Mouse (Mus musculus) NIH3T3 (cell line): ENCODE results near the gene Mis12.
A peak's percentile ranks its signal among the peaks of the same experiment; 100 is the strongest.

Experiments
- DNase-seq: peaks from one replicate; pipeline ENCODE4 v3.0.0-alpha.2; 2012; ENCODE audit warnings: low read depth

Gene Mis12

DNA sequence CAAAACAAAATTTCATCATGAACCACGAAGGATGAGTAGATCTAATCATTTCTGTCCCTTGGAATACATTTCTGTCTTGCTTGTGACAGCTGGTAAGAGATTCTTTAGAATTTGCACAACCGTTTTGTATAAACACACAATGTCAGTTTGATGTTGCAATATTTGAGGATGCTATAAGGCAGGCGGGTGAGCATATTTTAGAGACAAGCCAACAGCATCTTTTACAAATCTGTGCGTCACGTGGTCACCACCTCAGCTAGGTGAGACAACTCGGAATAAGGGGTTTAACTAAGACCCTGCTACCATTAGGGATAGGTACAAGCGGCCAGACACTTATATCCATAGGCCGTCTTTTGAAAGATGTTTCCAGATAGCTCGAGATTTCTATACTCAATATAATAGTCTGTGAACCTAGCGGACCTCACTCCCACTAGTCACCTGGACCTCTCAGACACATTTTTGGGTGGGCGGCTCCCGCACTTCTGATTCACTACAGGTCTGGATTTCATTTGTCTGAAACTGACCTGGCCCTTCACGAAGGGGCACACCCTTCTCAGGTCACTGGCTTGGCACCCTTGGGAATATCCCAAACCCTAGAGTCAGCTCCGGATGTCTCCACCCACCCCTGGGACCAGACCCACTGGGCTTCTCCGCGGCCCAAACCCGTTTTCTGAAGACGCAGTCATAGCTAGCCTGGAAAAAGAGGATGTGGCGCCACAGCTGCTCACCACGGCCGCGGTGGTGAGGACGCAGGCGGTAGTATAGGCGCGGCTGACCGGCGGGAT is 803 bp upstream of the Mis12 start:
- peak; percentile 8 for DNase-seq

DNA sequence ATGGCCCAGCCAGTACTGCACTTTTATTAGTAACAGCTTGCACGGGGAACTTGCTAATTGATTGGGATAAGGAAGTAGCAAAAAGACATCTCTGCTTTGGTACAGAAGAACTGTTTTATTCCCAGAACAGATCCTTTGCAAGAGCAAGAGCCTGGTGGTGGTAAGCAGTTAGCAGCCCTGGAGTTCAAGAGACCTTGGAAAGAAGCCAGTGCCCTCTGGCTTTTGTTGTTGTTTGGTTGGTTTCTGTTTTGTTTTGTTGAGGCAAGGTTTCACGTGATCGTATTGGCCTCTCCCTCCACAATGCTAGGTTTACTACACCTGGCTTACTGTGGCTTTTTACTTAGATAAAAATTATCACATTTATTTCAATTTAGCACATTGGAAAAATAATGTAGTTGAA is 8.9 kb downstream of the Mis12 start:
- no peak for DNase-seq

DNA sequence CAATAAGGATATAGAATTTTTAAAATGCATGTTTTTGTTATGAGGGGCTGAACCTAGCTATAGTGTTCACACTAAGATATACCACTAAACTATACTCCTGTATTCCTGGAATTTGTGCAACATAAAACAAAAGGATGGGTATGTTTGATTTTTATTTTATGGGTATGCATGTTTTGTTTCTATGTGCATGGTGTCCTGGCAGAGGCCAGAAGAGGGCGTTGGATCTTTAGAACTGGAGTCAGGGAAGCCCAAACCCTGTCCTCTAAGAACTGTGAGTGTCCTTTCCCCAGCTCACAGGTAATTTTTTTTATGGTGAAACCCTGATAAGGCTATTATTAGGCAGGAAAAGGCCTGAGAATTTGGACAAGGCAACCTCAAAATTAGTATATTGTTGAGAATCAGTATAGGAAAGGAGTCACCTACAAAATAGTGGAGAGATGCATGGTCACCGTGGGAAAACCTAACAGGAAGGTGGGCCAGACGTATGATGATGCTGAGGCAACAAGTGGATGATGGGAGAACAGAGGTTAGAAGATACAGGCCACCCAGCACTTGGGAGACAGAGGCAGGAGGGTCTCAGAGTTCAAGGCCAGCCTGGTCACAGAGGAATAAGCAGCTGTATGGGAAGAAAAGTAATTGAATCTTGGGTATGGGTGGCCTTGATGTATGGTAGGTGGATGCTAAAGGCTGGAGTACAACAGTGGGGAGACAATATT is 10.2 kb downstream of the Mis12 start:
- DNase-seq: no peak

DNA sequence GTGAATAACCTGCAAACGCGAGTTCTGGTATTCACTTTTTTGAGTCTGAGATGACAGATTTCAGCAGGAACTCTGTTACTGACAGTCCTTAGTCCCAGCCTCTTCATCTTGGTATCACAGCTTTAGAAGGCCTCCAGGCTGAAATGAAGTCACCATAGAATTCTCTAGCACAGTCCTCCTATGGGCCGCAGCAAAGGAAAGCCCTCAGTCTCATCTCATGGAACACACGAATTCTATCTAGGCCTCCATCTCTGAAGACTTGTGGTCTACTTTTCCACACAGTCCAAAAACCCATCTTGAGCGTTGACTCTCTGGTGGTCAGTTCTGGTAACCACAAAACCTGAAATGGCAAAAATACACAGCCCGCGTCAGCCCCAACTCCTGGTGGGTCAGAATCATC is 12.7 kb downstream of the Mis12 start:
- DNase-seq: no peak

DNA sequence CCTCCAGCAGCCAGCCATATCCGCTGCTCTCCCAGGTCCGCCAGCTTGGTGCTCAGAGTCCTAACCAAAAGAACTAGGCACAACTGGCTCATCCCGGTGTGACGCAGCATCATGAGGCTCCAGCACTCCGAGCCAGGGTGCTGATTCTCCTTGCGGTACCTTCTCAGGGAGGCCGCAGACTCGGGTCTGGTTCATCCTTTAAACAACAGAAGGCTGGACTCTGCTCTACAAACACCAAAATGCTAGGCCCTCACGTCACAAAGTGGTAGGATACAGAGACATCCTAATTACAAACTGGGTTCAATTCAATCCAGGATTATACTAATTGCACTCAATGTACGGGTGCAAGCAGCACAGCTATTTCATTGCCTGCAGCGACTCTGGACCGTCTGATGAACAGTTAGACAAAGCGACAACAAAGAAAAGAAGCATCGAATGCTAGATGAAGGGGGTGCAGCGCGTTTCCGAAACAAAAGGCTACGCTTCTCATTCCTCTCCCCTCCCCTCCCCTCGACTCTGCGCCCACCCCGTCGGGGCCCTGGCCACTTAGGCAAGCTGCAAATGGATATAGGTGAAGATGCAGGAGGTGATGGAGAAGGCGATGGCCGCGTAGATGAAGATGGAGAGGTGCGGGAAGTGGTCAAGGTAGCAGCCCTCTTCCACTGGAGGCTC is 13.2 kb downstream of the Mis12 start:
- no peak for DNase-seq

DNA sequence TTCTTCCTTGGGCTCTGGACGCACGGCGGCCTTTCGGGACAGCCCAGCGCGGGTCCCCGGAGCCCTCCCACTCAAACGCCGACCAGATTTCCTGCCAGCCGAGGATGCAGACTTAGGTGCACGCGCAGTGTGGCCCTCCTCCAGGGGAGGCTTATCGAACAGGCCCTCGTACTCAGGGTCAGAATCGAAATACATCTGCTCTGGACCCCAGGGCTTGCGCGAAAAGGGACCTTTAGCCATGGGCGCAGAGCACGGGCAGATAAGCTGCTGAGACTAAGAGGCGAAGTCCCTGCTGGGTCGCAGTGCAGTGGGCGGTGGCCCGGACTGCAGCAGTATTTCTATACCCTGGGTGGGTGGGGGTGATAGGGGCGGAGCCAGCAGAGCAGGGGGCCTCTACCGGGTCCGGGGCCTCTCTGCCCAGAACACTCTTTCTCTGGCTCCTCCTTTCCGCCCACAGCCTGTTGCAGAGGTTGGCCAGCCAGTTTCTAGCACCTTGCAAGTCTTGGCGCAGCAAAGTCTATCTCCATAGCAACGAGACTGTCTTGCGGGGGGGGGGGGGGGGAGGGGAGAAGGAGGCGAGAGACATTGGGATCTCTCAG is 13.9 kb downstream of the Mis12 start, which contains the start of gene 6330403K07Rik:
TSS of gene 6330403K07Rik (minus strand) at position 351 of the 599 bp plus-strand sequence.
- DNase-seq: no peak

DNA sequence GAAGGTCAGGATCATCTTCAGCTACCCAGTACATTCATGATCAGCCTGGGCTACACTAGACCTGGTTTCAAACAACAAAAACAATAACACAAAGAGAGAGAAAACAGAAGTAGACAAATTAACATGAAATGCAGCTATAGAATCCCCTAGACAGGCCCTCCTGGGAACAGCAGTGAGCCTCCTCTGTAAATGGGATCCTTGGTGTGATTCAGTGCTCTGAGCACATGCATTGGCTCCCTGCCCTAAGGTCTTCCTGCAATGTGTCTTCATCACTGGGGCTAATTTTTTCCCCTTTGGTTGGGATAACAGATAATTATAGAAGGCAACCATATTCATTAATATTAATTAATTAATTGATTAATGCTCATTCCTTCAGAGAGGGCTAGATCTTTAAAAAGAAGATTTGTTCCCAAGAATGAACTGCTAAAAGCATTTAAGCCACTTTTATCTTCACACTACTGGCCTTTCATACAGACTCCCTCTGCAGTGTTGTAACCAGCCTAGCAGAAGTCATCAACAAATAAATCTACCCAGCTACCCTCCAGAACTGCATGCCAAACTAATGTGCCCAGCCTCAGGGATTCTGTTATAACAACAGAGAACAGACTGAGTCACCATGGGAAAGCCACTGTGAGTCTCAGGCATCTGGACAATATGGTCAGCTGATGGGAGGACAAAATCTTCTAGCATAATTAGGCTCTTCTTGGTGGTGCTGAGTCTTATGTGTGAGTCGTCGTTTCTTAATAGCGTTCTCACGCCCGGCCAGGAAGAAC is 20.3 kb downstream of the Mis12 start:
- peak; percentile 30 for DNase-seq

DNA sequence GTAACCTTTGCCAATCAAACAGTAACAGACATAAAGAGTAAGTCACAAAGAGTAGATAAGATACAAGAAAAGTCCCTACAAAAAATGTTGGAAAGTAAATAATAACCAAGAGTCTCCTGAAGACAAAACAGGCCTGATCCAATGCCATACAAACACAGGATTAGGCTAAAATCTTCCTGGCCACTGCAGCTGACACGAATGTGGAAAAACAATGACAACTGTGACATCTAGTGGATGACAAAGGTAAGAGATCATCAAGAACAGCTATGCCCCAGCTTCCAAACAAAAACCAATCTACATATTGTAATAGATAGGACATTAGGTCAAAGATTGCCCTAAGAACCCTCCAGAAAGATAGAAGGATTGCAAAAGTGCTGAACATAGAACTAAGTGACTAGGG is 33.1 kb downstream of the Mis12 start:
- peak; percentile 47 for DNase-seq

DNA sequence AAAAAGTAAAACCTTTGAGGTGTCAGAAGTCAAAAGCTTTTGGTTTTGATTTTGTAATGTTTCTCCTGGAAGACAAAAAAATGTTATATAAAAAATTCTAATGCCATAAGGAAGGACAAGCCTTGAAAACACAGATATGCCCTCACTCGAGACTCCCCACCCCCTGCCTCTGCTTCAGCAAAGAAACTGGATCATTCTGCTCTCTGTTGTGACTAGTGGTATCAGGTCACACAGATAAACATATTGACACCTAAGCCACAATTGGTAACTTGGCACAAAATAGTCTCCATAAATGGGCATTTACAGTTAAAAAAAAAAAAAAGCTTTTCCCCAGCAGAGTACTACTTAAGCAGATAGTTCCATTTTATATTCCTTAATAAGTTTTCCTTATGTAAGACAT is 56.9 kb downstream of the Mis12 start:
- DNase-seq: no peak
